Mouse (Mus musculus): ENCODE data around the gene Sec22a.
A peak's percentile ranks its signal among the peaks of the same experiment; 100 is the strongest.

Sec22a gene

GRCm38 (mm10) chr16:35310551-35311110 is 53.1 kb downstream of the Sec22a start:
- DNase-seq (ENCODE audit: low read depth) = no peak

- no peak for DNase-seq (ENCODE audit: low read depth)
Observed at GRCm38 (mm10) chr16:35309634-35310033, 54.1 kb downstream of the Sec22a start.

- DNase-seq (ENCODE audit: low read depth) = no peak
Observed at GRCm38 (mm10) chr16:35308486-35309143, 55.1 kb downstream of the Sec22a start.

DNA sequence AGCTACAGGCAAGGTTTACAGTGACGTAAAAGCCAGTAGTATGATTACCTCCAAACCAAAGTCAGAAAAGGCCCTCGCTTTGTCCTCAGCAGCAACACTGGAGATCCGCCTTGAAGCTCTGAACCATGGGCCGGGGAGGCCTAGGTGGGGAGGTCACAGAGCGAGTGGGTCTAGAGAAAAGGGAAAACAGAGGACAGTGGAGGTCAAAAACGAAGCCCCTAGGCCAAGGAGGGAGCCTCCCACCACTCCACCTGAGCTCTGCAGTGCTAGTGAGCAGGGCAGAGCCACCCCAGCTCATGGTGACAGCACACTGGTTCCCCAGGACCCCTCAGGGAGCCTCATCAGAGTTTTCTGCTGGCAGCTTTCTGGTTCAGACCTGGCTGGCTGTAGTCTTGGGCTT is 55.7 kb downstream of the Sec22a start:
- DNase-seq (ENCODE audit: low read depth) = no peak

- DNase-seq (ENCODE audit: low read depth) = no peak
Observed at GRCm38 (mm10) chr16:35307331-35307730, 56.4 kb downstream of the Sec22a start.

DNA sequence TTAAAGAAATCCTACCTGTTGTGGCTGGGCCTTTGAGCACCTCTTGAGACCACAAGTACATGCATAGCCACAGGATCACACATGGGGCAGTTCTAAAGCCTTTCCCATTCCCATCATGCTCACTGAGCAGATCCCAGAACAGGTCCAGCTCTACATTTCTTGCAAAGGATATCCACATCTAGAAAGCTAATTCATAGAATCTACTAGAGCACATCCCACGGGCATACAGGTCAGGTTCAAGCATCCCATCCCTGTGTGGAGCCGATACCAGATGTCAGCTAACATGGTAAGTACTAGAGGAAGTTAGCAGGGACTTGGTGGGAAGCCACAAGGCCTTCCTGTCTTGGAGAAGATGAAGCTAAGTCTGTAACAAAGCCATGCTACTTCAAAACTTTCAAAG is 57.1 kb downstream of the Sec22a start:
- no peak for DNase-seq (ENCODE audit: low read depth)

GRCm38 (mm10) chr16:35305226-35305625 is 58.5 kb downstream of the Sec22a start:
- no peak for DNase-seq (ENCODE audit: low read depth)

- DNase-seq (ENCODE audit: low read depth) = no peak
Observed at GRCm38 (mm10) chr16:35304416-35304815, 59.3 kb downstream of the Sec22a start.

DNA sequence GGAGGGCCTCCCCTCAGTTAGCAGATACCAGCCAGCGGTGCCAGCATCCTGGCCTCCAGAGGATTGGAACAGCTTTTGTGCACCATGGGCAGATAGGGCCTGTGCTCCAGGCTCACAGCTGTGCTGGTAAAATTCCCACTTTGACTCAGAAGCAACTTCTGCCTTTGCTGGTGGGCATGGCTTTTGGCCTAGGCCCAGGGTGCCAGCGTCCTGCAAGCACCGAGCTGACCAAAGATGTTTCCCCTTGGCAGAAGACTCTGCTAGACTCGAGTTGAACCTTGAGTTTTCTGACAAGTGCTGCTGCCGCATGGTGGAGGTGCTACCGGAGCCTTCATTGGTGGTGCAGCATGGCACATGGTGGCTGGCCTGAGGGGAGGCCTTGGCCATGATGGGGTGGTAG is 60.0 kb downstream of the Sec22a start:
- no peak for DNase-seq (ENCODE audit: low read depth)

DNA sequence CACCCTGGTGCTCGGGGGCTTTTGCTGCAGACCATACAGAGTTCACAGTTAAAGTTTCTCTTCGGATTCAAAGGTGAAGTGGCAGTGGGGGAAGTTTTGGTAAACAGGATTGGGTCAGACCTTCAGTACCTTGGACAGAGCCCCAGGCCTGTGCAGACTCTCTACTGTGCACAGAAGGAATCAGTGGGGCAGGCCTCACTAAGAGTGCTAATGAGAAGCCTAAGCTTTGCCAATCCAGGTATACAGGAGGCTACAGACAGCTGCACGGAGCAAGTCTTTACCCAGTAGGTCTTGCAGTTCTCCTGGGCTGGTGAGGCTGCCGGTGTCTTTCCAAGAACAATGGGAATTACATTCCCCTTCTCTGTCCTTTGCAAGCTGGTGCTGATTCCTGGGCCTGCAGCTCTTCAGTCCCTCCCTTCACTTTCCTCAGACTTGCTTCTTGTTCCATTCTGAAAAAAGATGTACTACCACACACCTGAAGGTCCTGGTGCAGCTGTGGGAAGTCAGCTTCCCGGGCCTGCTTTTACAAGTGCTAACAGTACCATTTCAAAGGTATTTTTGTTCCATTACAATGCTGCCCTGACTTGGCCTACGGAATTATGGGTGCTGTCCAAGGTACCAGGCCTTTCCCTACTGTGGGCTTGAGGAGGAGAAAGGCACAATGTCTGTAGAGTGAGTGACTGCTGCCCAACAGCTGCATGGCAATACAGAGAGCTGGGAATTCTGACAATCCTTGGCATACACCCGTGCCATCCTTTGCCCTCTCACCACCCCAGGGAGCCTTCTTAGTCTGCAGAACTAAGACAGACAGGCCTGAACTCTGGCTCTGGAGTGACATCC is 61.1 kb downstream of the Sec22a start:
- DNase-seq (ENCODE audit: low read depth) = no peak

DNA sequence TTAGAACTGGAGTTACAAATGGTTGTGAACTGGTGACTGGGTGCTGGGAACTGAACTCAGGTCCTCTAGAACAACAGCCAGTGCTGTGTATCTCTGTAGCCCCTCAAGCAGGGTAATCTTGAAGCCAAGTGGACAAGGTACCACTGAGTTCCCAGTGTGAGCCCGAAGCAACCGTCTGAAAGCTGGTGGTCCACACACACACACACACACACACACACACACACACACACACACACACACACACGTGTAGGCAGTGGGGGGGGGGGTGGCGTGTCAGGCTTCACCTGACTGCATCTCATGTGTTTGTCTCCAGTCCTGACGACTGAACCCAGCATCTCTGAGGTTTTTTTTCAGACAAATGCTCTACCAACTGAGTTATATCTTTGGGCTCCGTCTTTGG is 63.6 kb downstream of the Sec22a start:
- no peak for DNase-seq (ENCODE audit: low read depth)

DNA sequence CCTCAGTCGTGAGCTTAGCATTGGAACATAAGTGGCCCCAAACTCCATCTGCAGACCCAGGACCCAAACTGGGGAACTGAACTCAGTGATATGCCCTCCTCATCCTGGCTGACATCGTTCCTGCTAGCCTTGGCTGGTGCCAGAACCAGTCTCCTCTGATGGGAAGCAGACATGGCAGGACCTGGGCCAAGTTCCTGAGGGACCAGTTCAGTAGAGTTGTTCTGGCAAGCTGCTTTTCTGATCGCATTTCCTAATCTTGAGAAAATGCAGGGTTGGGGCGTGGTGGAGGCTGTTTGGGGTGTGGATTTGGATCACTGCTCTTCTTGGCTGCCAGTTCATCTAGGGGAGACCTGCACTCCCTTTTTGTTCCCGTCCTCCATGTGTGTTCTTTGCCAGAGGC is 65.9 kb downstream of the Sec22a start:
- no peak for DNase-seq (ENCODE audit: low read depth)

DNA sequence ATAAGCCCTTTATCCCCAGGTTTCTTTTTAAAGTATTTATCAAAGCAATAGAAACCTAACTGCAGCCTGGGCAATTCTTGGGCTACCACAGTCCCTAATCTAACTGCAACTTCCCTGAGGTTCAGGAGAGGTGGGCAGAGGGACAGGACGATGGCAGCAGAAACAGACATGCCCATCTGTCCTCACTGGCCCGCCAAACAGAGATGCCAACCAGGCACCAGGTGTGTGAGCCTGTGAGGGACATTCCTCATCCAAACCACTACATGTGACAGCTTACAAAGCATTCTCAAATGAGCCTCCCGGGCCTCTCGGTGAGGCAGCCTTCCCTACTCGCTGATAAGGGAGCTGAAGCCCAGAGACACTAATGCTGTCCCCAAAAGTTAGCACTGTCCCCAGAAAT is 76.5 kb downstream of the Sec22a start:
- DNase-seq (ENCODE audit: low read depth) = no peak

- no peak for DNase-seq (ENCODE audit: low read depth)
Observed at GRCm38 (mm10) chr16:35285821-35286220, 77.9 kb downstream of the Sec22a start.

- DNase-seq (ENCODE audit: low read depth) = no peak
Observed at GRCm38 (mm10) chr16:35282456-35282855, 81.3 kb downstream of the Sec22a start.

GRCm38 (mm10) chr16:35278166-35278565 is 85.6 kb downstream of the Sec22a start:
- DNase-seq (ENCODE audit: low read depth) = no peak

DNA sequence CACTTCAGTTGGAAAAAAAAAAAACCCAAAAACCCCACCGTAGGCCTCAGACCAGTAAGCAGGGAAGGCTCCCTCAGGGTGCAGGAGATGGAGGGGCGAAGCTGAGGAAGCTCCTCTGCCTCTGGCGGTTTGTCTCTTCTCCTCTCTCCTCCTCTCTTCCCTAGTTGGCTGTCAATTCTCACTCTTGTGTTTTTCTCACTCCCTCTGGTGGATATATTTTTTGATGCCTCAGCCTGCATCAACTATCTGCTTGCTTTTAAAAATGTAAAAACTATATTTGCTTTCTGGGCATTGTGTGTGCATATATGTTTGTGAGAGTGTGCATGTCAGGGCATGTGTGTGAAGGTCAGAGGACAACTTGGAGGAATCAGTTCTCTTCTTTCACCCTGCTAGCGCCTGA is 91.3 kb downstream of the Sec22a start:
- DNase-seq (ENCODE audit: low read depth) = no peak

GRCm38 (mm10) chr16:35271572-35271971 is 92.1 kb downstream of the Sec22a start:
- no peak for DNase-seq (ENCODE audit: low read depth)

DNA sequence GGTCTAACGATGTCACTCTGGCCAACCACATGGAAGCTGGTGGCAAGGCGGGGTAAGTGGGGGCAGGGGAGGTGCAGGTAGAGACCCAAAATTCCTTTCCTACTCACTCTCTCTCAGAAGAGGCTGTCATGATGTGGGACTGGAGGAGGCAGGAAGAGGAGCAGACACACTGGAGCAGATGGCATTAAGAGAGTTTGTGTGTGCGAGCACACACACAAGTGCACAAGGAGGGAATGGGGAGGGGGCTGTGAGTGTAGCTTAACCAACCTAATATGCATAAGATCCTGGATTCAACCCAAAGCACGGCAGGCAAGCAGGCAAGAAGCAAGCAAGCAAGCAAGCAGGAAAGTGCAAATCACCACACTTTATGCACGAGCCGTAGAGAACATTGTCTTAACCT is 92.8 kb downstream of the Sec22a start:
- no peak for DNase-seq (ENCODE audit: low read depth)

DNA sequence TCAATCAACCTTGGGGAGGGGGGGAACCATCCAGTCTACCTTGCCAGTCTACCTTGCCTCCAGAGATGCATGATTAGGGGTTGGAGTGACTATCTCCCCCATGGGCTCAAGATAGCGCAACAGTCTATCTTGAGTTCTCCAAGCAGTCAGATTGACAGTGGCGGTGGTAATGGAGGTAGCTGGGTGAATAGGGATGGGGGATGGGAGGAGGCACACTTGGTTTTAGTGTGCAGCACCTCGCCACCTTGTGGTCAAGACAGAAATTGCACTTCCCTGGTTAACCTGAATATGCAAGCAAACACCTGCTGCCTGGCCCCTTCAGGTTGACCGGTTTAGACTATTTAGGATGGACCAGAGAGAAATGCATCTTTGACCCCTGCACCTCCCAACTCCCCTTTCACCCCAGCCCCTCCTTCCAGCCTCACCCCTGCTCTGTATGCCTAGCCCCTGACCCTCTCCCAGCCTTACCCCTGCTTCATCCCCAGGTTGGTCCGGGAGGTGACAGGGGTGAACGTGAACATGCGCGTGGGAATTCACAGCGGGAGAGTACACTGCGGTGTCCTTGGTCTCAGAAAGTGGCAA is 93.3 kb downstream of the Sec22a start:
- peak; percentile 69 for DNase-seq (ENCODE audit: low read depth)

All from naive thymus-derived CD4-positive, alpha-beta T cell, adult 2 months (primary cell).